Mouse (Mus musculus) hindbrain, embryonic 14.5 days (tissue): ENCODE data around the gene Gm4756. TPM values are rescaled to one million over a fixed set of nuclear protein-coding genes. Genes with fewer than 3 reads are reported as not detected.
A peak's percentile ranks its signal among the peaks of the same experiment; 100 is the strongest.

Source experiments
- ATAC-seq: fragments of 200-750 bp; cut with Nextera tagmentation; 2 replicates; pipeline ENCODE4 v1.8.0; 2017; ENCODE audit warnings: moderate number of reproducible peaks, mild to moderate bottlenecking, moderate TSS enrichment, moderate library complexity; ENCODE audit not compliant: low FRiP score
- DNase-seq: peaks from one replicate; pipeline ENCODE4 v3.0.0-alpha.2; 2015; ENCODE audit warnings: low spot score
- H3K27ac ChIP-seq: fragments of 300-500 bp; sonication (generic); 2 replicates; pipeline ENCODE4 v1.5.1; 2014; ENCODE audit warnings: mild to moderate bottlenecking, moderate library complexity
- H3K27me3 ChIP-seq: fragments of 300-500 bp; sonication (generic); 2 replicates; pipeline ENCODE4 v1.6.1; 2014; ENCODE audit warnings: mild to moderate bottlenecking, low read length, mixed read lengths; ENCODE audit not compliant: control insufficient read depth, insufficient read depth
- H3K36me3 ChIP-seq: fragments of 300-500 bp; sonication (generic); replicated peaks from 2 replicates; pipeline ENCODE4 v1.6.1; 2014; ENCODE audit not compliant: control insufficient read depth, insufficient read depth
- H3K4me1 ChIP-seq: fragments of 300-500 bp; sonication (generic); replicated peaks from 2 replicates; pipeline ENCODE4 v1.6.1; 2014; ENCODE audit warnings: antibody characterized with exemption, low read length, mixed read lengths; ENCODE audit not compliant: control insufficient read depth, insufficient read depth
- H3K4me2 ChIP-seq: fragments of 300-500 bp; sonication (generic); replicated peaks from 2 replicates; pipeline ENCODE4 v1.6.1; 2014; ENCODE audit warnings: mild to moderate bottlenecking, moderate library complexity
- H3K4me3 ChIP-seq: fragments of 300-500 bp; sonication (generic); replicated peaks from 2 replicates; pipeline ENCODE4 v1.5.1; 2014; ENCODE audit warnings: mild to moderate bottlenecking, low read length
- H3K9ac ChIP-seq: fragments of 300-500 bp; sonication (generic); 2 replicates; pipeline ENCODE4 v1.6.1; 2014
- H3K9me3 ChIP-seq: fragments of 300-500 bp; sonication (generic); 2 replicates; pipeline ENCODE4 v1.6.1; 2016; ENCODE audit warnings: low read length; ENCODE audit not compliant: control insufficient read depth
- WGBS: fragments of 180-500 bp; shearing (Covaris S2); extraction: QIAGEN DNeasy Blood & Tissue Kit; methylation state at CpG from one replicate; pipeline ENCODE4 v1.1.7; 2014; 5-methylcytosine and 5-hydroxymethylcytosine counted together
- polyA plus RNA-seq: library from polyadenylated mRNA; unstranded; fragments of >200 nt; fragmentation: Nextera tagmentation; extraction: Ambion mirVana; gene quantifications from 2 replicates; pipeline ENCODE4 v1.2.1, GENCODE M21; 2014

Gm4756 gene
- polyA plus RNA-seq, 1 experiment from 2014 or later, result not detected

GRCm38 (mm10) chr12:72664020-72664734 is 14.7 kb upstream of the Gm4756 start:
- Histone ChIP-seq H3K27me3 (no peaks in the 10 kb centered on the region), H3K4me1 (peaks cover 6% of the 10 kb centered on the region), H3K4me2 (peak overlapping the region; percentile 74), H3K4me3 (peak overlapping the region; percentile 52), H3K9me3 (no peaks in the 10 kb centered on the region), H3K36me3 (no peaks in the 10 kb centered on the region), H3K27ac (0 out of 2 replicates have a peak overlapping the region, but pooled peaks have one; percentile 28), H3K9ac (peak overlapping the region; percentile 60)
- peak; percentile 41 for DNase-seq
- WGBS, result 6% methylated on average over 28 of the region's 28 CpGs
- ATAC-seq, result peak; percentile 72; the same call in 1 of the 2 replicates

DNA sequence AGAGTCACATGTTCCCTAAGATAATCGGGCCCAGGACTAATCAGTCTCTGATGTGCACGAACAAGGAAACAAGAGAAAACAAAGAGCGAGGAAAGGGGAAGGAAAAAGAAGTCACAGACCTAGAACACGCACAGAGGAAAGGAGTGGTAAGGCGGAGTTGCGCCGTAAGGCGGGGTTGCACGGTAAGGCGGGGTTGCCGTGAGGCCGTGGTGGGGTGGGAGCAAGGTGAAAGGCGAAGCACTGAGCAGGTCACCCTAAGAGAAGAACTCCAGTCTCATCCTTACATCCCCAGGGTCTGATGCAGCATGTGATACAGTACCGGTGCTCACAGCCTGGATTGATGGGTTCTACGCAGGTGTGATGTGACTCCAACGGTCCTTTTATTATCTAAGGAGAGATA is 6.3 kb upstream of the Gm4756 start:
- Histone ChIP-seq H3K27me3 (no peaks in the 10 kb centered on the region), H3K9me3 (no peaks in the 10 kb centered on the region), H3K4me3 (no peak overlapping the region), H3K36me3 (no peaks in the 10 kb centered on the region), H3K9ac (no peak overlapping the region), H3K27ac (no peak overlapping the region), H3K4me2 (no peak overlapping the region), H3K4me1 (no peaks in the 10 kb centered on the region)
- 94% methylated on average over 16 of the region's 16 CpGs for WGBS
- DNase-seq (no peak), ATAC-seq (no peak)

DNA sequence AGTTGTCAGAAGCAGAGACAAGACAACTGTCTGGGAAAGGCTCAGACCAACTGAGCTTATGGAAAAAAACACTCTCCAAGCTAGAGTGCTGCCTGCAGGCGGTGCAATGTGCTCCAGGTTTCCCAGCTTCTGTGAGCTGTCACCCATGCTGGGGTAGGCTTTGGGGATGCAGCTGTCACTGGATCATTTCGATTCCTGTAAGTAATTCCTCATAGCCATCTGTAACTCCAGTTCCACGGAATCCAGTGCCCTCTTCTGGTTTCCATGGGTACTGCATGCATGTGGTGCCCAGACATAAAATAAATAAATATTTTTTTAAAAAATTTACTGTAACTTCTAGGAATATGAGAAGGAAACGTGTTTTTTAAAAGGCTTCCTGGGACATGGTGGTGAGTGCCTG is 5.2 kb upstream of the Gm4756 start:
- H3K4me1 ChIP-seq, result no peaks in the 10 kb centered on the region
- H3K4me2 ChIP-seq, result no peak overlapping the region
- H3K27ac ChIP-seq, result no peak overlapping the region
- DNase-seq (peak; percentile 82), ATAC-seq (no peak; the same call in 1 of the 2 replicates)
- no peak overlapping the region for H3K9ac ChIP-seq
- no peaks in the 10 kb centered on the region for H3K9me3 ChIP-seq
- WGBS, result 8% methylated on average over 4 of the region's 4 CpGs
- no peaks in the 10 kb centered on the region for H3K27me3 ChIP-seq
- H3K4me3 ChIP-seq, result no peak overlapping the region
- H3K36me3 ChIP-seq, result no peaks in the 10 kb centered on the region

DNA sequence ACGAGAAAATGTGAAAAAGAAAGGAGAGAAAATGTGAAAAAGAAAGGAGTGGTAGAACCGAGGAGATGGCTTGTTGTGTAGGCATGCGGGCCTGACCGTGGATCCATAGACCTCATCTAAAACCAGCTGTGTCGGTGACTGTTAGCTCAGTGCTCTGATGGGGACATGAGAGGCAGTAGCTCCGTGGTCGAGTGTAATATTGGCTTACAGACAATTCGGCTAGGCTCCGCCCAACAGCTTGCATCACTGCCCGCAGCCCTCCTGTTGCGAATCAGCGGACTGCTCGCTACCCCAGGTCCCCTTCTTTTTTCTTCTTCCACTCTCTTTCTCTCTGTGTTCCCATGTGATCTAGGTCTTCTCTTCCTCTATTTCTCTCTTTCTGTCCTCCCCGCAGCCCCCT is 540 bp downstream of the Gm4756 start:
- WGBS, result 94% methylated on average over 14 of the region's 14 CpGs
- Histone ChIP-seq H3K36me3 (no peaks in the 10 kb centered on the region), H3K4me2 (no peak overlapping the region), H3K4me1 (no peaks in the 10 kb centered on the region), H3K27me3 (no peaks in the 10 kb centered on the region), H3K4me3 (no peak overlapping the region), H3K9ac (no peak overlapping the region), H3K27ac (no peak overlapping the region), H3K9me3 (0 out of 2 replicates have a peak, but pooled peaks cover 3% of the 10 kb centered on the region)
- no peak for ATAC-seq
- DNase-seq, result no peak

DNA sequence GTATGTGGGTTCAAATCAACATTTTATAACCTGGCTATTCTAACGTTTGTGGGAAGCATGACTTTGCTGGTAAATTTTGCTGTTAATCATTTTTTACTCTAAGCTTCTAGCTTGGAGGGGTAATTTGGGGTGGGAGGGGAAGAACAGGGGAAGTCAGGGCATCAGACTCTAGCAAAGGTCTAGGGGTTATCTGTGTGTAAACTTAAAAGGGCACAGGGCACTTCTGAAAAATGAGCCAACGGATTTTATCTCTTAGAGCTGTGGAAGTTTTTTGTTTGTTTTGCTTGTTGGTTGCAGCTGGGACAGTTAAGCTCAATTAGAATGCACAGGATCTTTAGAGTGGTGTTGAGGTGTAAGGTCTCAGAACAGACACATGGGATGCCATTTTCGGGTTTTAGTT is 11.4 kb downstream of the Gm4756 start:
- no peaks in the 10 kb centered on the region for H3K4me1 ChIP-seq
- no peak overlapping the region for H3K4me2 ChIP-seq
- 89% methylated on average over 3 of the region's 3 CpGs for WGBS
- no peak for DNase-seq
- H3K4me3 ChIP-seq, result no peak overlapping the region
- peaks cover 13% of the 10 kb centered on the region; the same call in 1 of the 2 replicates for H3K9me3 ChIP-seq
- no peak overlapping the region for H3K27ac ChIP-seq
- no peaks in the 10 kb centered on the region for H3K36me3 ChIP-seq
- no peak for ATAC-seq
- no peak overlapping the region for H3K9ac ChIP-seq
- no peaks in the 10 kb centered on the region for H3K27me3 ChIP-seq

- Histone ChIP-seq H3K4me2 (no peak overlapping the region), H3K27me3 (no peaks in the 10 kb centered on the region), H3K9ac (no peak overlapping the region), H3K9me3 (no peaks in the 10 kb centered on the region), H3K36me3 (no peaks in the 10 kb centered on the region), H3K27ac (no peak overlapping the region), H3K4me1 (no peaks in the 10 kb centered on the region), H3K4me3 (no peak overlapping the region)
- ATAC-seq (no peak), DNase-seq (no peak)
- WGBS, result 96% methylated on average over 7 of the region's 7 CpGs
Observed at GRCm38 (mm10) chr12:72628751-72629150, 20.7 kb downstream of the Gm4756 start.

- Histone ChIP-seq H3K4me1 (no peaks in the 10 kb centered on the region), H3K9ac (no peak overlapping the region), H3K4me3 (no peak overlapping the region), H3K27ac (no peak overlapping the region), H3K27me3 (no peaks in the 10 kb centered on the region), H3K36me3 (no peaks in the 10 kb centered on the region), H3K4me2 (no peak overlapping the region), H3K9me3 (no peaks in the 10 kb centered on the region)
- 93% methylated on average over 5 of the region's 5 CpGs for WGBS
- ATAC-seq (no peak), DNase-seq (no peak)
Observed at GRCm38 (mm10) chr12:72622853-72623496, 26.5 kb downstream of the Gm4756 start.

DNA sequence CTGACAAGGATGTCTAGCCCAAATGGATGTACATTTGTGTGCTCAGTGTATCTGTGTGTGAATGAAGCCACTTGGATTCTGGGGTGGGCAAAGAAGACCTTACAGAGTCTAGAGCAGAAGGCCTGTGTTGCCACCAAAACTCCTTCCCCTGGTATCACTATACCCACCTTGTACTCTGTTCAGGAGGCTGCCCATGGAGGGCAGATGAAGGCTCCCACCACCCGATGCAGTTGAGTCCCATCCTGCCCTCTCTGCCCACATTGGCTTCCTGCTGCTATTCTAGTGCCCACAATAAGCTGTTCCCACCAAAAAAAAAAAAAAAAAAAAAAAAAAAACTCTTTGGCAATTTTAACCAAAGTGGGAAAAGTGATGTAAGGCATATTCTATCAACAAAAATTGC is 28.0 kb downstream of the Gm4756 start:
- Histone ChIP-seq H3K36me3 (no peaks in the 10 kb centered on the region), H3K27me3 (no peaks in the 10 kb centered on the region), H3K27ac (no peak overlapping the region), H3K9me3 (no peaks in the 10 kb centered on the region), H3K4me3 (no peak overlapping the region), H3K4me2 (no peak overlapping the region), H3K9ac (no peak overlapping the region), H3K4me1 (no peaks in the 10 kb centered on the region)
- 86% methylated on average over 1 of the region's 1 CpGs for WGBS
- no peak for DNase-seq
- ATAC-seq, result no peak

DNA sequence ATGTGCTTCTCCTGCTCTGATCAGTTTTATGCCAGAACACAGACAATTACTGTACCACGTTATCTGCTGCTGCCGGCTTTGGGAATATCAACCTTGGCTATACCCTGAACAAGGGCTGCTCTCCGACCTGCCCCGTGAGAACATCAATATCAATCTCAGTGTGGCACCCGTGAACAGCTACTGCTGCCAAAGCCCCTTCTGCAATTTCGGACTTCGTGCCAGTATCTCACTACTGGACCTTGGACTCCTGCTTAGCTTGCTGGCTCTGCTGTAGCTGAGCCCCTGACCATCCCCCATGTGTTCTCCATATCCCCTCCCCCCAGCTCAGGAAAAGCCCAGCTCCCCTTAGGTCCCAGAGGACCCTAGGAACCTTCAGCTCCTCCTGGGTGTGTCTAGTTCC is 28.6 kb downstream of the Gm4756 start:
- no peak overlapping the region for H3K4me3 ChIP-seq
- H3K4me1 ChIP-seq, result no peaks in the 10 kb centered on the region
- H3K4me2 ChIP-seq, result no peak overlapping the region
- no peak overlapping the region for H3K27ac ChIP-seq
- no peaks in the 10 kb centered on the region for H3K9me3 ChIP-seq
- DNase-seq (no peak), ATAC-seq (no peak)
- H3K36me3 ChIP-seq, result no peaks in the 10 kb centered on the region
- no peaks in the 10 kb centered on the region for H3K27me3 ChIP-seq
- WGBS, result 89% methylated on average over 7 of the region's 7 CpGs
- no peak overlapping the region for H3K9ac ChIP-seq
